Mouse (Mus musculus) c-Kit-positive CD71-positive TER-119-positive erythroid progenitor cells, embryonic 14.5 days (primary cell): ENCODE data around the gene Scn4a.
"Not testable (repeated sequence)": the region's sequence is repeated elsewhere in the genome, so short reads cannot be mapped to it uniquely, and the experiment has no call there.

ENCODE experiments used
- DNase-seq: peaks from one replicate; pipeline ENCODE4 v3.0.0-alpha.2; 2013; ENCODE audit warnings: low spot score

The Scn4a gene

DNA sequence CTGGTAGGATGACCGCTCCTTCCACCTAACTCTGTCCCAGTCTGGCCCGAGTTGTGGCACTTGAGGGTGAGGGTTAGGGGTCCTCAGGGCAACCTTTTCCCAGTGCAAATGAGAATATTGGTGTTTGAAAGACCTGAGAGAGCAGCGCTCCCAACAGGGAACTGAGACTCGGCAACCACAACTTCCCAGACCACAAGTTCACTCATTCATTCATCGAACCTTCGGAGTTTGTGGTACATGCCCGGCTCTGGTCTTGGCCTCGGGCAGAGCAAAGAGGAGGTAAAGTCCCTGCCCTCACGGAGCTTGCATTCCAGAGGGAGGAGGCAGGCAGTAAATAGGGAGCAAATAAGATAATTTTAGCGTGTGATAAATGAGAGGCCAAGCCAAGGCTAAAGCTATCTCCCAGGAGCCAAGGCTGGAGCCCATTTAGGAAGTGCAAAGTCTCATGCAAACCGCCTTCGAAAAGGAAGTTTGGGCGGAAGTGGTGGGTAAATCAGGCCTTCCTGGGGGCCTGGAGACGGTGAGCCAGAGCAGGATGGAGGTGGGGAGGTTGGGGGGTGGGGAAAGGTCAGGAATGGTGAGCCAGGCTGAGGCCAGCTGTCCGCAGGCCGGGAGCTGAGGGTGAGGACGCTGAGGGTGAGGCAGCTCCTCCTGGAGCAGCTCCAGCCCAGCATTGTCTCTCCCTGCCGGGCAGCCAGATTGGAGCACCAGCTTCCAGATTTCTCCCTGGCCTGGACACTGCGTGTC, 2.5 kb upstream of the Scn4a start:
- DNase-seq: no peak

DNA sequence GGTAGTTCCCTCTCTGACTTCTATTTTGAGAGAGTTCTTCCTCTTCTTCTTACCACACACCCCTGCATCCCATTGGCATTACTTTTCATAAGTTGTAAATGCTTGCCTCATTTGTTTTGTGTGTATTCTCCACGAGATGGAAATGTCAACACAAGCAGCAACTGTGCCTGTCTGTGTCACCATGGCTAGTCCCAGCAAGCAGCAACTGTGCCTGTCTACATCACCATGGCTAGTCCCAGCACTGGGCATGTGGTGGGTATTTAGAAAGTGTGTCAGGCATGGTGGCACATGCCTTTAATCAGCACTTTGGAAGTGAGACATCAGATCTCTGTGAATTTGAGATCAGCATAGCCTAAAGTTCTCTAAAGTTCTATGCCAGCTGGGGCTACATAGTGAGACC, 1.1 kb upstream of the Scn4a start:
- no peak for DNase-seq

DNA sequence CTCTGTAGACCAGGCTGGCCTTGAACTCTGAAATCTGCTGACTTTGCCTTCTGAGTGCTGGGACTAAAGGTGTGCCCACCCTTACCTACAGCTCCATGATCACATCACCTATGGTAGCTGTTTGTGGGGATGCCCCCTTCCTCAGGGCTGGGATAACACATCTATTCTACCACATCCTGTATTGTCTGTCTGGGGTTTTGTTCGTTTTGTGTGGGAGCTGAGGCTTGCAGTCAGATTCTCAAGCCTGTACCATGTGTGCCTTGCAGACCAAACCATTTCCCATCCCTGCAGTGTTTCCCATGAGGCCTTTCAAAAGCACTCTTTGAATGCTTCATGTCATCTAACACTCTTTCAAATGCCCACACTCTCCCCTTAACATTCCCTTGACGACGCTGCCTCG, 1.1 kb downstream of the Scn4a start:
- no peak for DNase-seq

DNA sequence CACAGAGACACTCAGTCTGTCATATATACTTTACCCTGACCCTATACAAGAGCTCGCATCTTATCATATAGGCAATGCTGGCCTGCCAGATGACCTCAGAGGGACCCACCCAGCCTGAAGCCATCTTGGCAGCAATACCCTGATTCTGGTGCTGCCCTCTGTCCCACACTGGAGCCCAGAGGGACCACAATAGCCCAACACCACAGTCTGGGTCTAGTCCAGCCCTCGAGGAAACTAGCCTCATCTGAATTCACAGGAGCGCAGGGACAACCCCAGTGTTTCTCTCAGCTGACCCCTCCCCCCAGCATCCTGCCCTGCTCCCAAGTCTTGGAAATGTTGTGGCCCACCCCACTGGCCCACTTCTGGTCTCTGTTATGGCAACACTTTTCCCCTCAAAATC, 1.8 kb downstream of the Scn4a start:
- DNase-seq: no peak

DNA sequence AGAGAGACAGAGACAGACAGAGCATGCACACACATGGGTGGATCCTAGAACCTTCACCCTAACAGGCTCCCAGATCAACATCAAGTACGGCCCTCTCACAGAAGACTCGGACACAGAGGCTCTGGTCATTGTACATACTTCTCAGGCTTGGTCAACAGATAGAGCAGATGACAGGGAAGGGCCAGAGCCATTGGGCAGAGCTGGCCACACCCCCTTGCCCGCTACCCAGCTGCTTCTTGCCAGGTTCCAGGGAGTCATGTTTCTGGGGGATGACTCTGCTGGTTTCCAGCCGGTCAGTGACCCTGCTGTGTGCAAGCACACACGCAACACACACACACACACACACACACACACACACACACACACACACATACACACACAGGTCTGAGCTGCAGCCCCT, 2.2 kb downstream of the Scn4a start:
- DNase-seq: no peak

DNA sequence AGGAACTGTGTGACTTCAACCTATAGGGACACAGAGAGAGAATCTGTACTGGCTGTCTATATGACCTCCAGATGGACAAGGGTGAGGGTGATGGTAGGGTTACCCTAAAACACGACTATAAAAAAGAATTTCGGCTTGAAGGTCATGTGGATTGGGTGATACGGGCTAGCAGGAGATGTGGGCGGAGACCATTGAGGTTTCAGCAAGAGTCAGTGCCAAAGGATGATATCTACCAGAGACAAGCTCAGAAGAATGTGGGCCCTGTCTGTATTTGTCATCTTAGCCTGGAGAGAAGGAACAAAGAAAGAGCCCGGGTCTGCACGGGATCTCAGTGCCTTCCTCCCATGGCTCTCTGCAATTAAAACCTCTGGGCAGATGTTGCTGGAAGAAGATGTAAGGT, 3.3 kb downstream of the Scn4a start:
- DNase-seq: no peak

DNA sequence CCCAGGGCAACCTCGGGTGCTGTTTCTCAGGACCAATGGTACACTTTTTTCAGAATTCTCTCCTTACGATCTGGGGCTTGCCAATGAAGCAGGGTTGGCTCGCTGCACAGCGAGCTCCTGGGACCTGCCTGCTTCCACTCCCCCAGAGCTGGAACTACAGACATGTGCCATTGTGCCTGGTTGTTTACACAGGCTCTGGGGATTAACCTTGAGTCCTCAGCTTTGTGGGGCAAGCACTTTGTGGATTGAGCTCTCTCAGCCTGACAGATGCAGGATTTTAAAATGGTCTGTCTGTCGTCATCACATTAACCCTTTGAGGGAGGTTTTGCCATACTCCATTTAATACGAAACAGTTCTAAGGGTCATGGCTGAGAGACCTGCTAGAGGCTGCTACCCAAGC, 8.2 kb downstream of the Scn4a start:
- DNase-seq: no peak

DNA sequence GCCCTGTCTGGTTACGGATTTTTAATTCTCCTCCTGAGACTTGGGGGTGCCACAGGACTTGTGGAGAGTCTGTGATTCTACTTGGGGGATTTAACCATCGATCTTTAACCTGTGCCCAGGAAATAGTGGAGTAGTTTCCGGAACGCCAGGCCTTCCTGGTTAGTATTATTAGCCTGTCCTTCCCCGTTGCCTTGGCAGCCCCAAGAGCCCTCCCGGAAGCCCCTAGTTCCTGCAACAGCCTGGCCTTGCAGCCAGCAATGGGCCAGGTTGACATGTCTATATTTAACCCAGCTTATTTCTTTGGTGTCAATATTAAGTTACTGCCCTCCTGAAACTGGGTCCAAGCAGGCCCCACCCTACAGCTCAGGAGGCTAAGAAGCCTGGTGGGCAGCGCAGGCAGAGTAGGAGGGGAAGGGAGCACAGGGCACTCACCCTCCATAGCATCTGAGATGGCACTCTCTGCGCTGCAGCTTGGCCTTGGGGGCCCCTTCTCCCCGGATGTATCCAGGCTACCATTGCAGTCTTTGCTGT, 12.0 kb downstream of the Scn4a start:
- DNase-seq: no peak

DNA sequence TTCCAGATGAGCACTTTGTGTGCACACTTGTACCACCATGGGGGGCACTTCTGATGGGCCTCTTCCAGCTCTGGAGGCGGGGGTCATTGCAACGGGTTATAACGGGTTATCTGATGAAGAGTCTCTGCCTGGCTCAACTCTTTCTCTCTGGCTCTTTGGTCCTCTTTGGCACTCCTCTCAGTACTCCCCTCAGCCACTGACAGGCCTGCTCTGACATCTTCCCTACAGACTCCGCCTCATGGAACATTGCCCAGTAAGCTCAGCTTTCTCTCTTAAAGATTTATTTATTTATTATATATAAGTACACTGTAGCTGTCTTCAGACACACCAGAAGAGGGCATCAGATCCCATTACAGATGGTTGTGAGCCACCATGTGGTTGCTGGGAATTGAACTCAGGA, 13.8 kb downstream of the Scn4a start:
- not testable (repeated sequence) for DNase-seq

DNA sequence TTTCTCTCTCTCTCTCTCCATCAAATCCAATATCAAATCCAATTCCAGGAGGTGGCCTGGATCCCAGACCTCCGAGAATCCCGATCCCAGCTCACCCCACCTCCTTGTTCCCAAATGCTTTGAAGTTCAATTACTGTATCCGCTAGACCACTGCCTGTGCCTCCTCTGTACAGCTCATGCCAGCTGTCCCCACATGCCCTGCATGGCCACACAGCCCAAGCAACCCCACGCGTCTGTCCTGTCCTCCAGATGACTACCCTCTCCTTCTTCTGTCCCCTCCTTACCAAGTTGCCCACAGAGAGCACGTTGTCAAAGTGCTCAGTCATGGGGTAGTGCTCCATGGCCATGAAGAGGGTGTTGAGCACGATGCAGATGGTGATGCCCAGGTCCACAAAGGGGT, 14.2 kb downstream of the Scn4a start:
- DNase-seq: no peak

DNA sequence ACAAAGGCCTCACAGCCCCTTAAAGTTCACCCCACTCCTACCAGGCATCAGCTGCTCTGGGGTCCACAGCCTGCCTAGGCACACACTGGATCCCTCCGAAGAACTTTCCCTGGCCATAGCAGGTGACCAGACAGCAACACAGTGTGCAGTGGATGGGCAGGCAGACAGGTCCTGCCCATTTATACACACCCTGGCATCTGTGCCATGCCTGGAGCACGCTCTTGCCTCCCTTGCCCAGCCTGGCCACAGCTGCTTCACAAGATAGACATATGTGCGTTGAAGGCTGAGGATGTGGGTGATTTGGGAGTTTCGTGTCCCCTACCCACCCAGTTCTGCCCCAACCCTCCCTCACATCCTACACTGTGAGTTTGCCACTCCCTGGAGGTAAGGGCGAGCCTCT, 15.1 kb downstream of the Scn4a start:
- no peak for DNase-seq

DNA sequence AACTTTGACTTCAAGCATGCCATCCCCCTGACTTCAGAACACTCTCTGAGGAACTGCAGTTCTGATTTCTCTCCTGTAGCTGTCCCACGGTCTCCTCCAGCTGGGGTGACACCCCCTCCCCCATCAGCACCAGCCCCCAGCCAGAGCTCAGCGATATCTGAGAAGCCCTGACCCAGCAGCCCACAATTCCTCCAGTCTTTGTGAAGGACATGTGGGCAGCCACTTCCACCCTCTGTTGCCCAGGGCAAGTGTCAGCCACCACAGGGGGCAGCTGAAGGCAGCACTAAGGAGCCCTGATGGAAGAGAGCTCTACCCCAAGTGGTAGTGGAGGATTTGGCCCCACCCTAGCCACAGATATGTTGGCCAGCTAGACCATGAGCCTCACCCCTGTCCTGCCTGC, 19.0 kb downstream of the Scn4a start:
- no peak for DNase-seq

DNA sequence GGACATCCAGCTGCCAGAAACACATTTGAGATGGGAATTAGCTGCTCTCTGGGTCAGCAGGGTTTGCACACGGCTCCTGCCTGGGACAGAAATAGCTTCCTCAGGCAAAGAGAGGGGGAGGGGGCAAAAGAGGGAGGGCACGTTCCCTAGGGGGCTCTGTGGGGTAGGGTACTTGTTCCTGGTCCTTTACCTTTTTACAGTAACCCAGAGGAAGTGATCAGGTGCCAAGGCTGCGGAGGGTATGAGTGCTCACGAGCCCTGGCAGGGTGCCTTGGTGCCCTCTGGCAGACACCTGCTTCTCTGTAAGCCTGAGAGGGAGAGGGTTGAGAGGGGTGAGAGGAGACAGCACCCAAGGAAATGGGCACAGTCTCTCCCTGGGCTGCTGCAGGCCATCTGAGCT, 20.6 kb downstream of the Scn4a start:
- DNase-seq: no peak

DNA sequence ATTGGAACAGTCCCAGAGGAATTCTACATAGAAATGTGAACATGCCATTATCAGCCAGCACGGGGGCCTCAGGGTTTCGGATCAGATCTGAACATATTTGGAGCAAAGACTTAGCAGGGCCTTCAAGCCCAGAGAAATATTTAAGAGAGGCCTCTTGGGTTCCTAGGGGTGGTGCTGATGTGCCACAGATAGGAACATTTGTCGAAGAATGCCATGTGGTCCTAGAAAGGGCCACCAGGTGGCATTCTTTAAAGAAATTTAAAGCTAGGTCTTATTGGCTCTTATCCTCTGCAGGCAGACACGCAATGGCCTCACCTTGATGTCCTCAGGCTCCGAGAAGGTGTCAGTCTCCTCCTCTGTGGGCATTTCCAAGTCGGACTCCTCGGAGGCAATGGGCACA, 23.4 kb downstream of the Scn4a start:
- peak; percentile 18 for DNase-seq

DNA sequence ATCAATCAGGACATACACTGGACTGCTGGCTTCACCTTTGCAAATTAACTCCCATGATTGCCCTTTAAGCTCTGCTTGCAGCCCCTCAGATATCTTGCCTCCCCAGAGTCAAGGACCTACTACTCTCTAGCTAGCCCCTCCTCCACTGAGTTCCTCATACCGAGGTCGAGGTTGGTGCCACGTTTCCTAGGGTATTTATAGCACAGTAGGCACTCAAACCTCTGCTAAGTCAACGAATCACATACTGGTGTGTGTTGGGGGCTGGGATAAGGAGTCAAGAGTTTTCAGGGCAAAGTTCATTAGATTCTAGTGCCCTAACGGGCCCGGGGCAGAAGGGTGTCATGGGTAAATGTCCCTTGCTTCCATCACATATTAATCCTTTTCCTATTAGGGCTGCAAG, 24.0 kb downstream of the Scn4a start:
- no peak for DNase-seq

DNA sequence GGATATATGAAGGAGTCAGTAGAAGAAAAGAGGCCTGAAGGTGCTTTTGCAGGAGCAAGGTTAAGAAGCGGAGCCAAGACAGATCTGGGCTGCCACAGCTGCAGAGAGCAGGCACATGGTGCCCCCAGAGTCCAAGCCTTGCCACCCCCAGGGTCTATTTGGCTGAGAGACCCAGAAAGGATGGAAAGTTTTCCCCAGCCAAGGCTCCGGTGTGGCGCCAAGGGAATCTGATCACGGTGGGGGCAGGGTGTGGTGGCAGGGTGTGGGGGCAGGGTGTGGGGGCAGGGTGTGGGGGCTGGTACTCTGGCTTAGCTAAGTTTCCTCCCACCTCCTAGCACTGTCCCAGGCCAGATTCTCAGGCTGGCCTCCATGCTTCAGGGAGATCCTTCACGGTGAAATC, 24.6 kb downstream of the Scn4a start:
- DNase-seq: no peak

DNA sequence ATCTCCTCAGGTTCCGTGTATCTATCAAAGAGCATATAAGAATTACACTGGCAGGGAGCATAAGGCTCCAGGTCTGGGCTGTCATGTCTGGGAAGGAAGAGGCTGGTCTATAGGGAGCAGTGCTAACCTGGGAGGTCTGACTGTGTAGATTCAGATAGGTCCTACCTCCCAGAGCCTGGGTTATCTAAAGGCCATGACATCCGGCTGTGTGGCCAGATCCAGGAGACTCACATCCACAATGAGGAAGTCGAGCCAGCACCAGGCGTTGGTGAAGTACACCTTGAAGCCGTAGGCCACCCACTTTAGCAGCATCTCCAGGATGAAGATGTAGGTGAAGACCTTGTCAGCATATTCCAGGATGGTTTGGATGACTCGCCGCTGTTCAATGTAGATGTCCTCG, 26.6 kb downstream of the Scn4a start:
- DNase-seq: no peak

DNA sequence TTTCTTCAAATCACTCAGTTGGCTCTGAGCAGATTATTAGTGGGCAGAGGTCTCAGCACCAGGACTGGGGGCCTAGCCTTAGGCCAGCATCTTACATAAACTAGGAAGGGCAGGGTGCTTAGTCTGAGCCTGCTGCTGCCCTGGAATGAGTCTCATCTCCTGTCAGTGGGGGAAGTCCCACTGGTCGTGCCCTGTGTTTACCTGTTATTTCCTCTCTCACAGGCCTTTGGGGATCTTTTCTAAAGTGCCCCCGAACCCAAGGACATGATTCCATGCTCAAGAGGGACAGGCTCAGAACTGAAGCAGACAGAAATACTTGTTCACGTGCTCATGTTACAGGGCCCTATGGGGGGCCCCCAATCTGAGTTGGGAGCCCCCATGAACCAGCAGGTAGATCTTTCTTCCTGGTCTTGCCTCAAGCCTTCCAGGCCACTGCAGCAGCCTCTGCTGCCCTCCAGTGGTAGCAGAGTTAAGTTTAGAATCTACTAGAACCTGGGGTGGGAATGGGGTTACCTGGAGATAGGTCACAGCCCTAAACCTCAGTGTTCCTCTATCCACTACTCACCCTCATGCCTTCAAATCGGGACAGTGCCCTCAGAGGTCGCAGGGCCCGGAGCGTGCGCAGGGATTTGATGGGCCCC, 27.4 kb downstream of the Scn4a start:
- peak; percentile 27 for DNase-seq

DNA sequence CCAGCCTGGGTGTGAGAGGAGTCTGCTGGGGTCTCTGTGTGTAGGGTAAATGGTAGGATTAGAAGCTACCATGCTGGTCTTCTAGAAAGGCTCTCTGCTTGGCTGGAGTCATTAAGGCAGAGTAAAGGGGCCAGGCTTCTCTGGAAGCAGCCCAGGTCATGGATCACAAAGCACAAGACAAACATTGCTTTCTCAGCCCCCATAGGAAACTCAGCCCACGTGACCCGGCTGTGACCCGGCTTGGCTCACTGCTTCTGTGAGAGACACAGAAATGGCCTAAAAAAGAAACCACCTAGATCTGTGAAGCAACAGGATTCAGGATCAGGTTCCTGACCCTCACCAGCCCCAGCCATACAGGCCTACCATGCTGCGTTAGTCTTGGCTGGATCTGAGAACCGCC, 28.2 kb downstream of the Scn4a start:
- DNase-seq: no peak

DNA sequence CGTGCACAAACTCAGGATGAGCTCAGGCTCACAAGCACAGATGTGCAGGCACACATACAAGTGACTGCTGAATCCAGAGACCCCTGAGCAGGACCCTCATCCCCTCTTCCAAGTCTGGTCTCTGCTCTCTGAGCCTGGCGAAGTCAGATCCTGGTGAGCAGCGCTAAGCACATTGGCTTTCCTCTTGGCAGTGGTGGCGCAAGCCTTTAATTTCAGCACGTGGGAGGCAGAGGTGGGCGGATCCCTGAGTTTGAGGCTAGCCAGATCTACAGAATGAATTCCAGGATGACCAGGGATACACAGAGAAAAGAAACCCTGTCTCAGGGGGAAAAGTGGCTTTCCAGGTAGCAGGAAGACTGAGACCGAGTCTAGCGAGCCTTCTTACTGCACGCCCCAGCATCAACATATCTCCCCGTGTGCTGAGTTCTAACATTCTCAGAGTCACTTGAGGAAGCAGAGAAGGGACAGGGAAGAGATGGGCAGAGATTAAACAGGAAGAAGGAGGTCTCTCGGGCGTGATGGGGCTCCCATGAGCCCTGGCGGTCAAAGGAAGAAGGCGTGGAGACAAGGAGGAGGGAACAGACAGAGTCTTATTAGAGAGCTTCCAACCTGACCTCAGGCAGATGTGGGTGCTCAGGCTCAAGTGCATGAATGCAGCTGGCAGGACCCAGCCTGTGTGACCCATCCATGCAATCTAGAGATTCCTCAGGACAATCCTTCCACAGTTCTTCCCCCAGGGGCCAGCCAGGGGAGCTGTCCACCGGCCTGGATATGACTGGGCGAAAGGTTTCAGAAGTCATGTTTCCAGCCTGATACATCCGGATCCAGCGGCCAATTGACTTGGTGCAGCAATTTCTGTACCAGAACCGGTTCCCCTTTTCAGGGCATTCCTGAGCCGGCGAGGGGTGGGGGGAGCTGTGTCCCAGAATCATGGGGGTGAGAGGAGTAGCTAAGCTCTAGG, 34.4 kb downstream of the Scn4a start:
- DNase-seq: no peak

DNA sequence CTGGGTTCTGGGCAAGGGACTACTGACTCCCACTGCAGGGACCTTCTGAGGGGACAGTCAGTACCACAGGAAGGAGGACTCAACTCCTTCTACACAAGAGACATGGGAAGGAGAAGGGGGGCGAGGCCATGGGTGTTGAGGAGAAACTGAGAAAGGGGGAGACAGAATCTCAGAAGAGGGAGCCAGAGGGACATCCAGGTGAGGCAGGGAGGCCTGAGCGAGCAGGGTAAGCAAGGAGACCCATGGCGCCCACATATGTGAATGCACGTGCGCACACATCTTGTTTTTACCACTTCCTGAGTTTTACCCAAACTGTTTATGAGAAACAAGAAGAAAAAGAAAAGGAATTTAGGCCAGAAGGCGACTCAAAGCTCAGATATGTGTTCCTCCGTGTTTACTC, 35.3 kb downstream of the Scn4a start:
- DNase-seq: no peak

DNA sequence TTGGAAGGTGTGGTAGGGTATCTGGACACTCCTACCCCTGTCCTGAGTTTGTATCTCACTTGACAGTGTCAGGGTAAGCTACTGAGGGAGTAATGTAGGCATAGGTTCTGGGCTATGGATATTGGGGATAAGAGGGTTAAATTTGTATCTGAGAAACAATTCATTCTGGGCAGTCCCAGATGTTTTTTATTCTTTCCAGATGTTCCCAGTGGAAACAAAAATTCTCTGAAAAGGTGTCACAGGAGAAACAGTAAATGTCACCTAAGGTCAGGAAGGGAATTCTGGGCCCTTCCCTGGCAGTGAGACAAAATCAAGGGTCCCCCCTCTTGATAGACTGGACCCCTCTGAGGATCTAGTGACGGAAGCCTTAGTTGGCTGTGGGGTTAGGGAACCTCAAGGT, 36.7 kb downstream of the Scn4a start:
- no peak for DNase-seq

DNA sequence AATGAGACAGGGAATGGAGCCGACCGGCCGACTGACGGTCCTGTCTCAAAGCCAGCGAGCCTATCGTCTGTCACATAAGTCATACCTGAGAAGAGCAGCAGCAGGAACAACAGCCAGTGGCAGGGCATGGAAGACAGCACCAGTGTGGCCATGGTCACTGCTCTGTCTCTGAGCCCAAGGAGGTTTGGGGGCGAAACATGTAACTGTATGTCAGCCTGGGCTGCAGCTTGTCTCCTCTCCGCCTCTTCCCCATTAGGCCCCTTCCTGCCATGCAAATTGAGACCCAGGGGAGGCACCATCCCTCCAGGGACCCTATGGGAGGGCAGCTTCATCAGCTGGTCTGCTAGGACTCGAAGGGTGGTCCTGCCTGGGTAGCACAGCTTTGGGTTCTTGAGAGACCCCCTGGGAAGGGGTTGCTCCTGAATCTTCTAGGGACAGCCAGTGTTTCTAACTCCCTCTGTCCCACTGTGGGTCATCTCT, 38.7 kb downstream of the Scn4a start, which contains the start of gene Cd79b:
Cd79b (minus strand) TSS at position 430 of the 480 bp plus-strand sequence.
- no peak for DNase-seq
